Mouse (Mus musculus) kidney, adult 2 months (tissue): Measurements from ENCODE around the gene Neurod2. TPM values are rescaled to one million over a fixed set of nuclear protein-coding genes. Genes with fewer than 3 reads are reported as not detected.
A peak's percentile ranks its signal among the peaks of the same experiment; 100 is the strongest.

Experiments used
- DNase-seq: peaks from one replicate; pipeline ENCODE4 v3.0.0; 2021
- H3K27ac ChIP-seq: fragments of 200-500 bp; 2 replicates; pipeline ENCODE4 v1.5.1; 2012; ENCODE audit warnings: low read depth, low read length, control low read depth, inconsistent platforms; ENCODE audit not compliant: insufficient read depth
- H3K27me3 ChIP-seq: fragments of 200-500 bp; replicated peaks from 2 replicates; pipeline ENCODE4 v1.6.1; 2012; ENCODE audit warnings: mild to moderate bottlenecking, moderate library complexity, low read length, inconsistent platforms; ENCODE audit not compliant: control insufficient read depth, insufficient read depth
- H3K36me3 ChIP-seq: fragments of 200-500 bp; 2 replicates; pipeline ENCODE4 v1.6.1; 2012; ENCODE audit warnings: mild to moderate bottlenecking, moderate library complexity, low read length, inconsistent platforms; ENCODE audit not compliant: control insufficient read depth, insufficient read depth
- H3K4me1 ChIP-seq: fragments of 200-500 bp; 2 replicates; pipeline ENCODE4 v1.6.1; 2011; ENCODE audit warnings: low read length; ENCODE audit not compliant: control insufficient read depth, insufficient read depth
- H3K4me3 ChIP-seq: fragments of 200-500 bp; 2 replicates; pipeline ENCODE4 v1.5.1; 2011; ENCODE audit warnings: mild to moderate bottlenecking, low read depth, low read length, control low read depth; ENCODE audit not compliant: insufficient read depth
- CTCF ChIP-seq: fragments of 200-500 bp; conservative IDR thresholded peaks from 2 replicates; pipeline ENCODE4 v1.5.1; 2011; ENCODE audit warnings: low read depth, mild to moderate bottlenecking, control low read depth, low read length, moderate library complexity, mixed read lengths; ENCODE audit not compliant: insufficient read depth, insufficient read length
- POLR2A ChIP-seq: fragments of 200-500 bp; IDR thresholded peaks from one replicate; pipeline ENCODE4 v1.6.1; 2011; ENCODE audit warnings: low read depth, low read length, control low read depth
- WGBS: fragments of 180-500 bp; shearing (Covaris S2); methylation state at CpG from one replicate; pipeline ENCODE4 v1.1.7; 2018; 5-methylcytosine and 5-hydroxymethylcytosine counted together
- polyA plus RNA-seq: library from polyadenylated mRNA; depleted of rRNA; stranded (reverse); fragments of >200 nt; gene quantifications from 2 replicates; pipeline ENCODE4 v1.2.3, GENCODE M21; 2012

Gene Neurod2
- polyA plus RNA-seq, 1 experiment, result not detected

GRCm38 (mm10) chr11:98370588-98370987, 41.1 kb upstream of the Neurod2 start:
- H3K36me3 ChIP-seq, result no peaks in the 10 kb centered on the region; the same call in 1 of the 2 replicates
- TF ChIP-seq POLR2A (no peak), CTCF (no peak)
- no peak overlapping the region for H3K27ac ChIP-seq
- no peak overlapping the region for H3K4me3 ChIP-seq
- 93% methylated on average over 2 of the region's 2 CpGs for WGBS
- DNase-seq, result no peak
- H3K4me1 ChIP-seq, result peaks cover 4% of the 10 kb centered on the region
- H3K27me3 ChIP-seq, result no peaks in the 10 kb centered on the region

DNA sequence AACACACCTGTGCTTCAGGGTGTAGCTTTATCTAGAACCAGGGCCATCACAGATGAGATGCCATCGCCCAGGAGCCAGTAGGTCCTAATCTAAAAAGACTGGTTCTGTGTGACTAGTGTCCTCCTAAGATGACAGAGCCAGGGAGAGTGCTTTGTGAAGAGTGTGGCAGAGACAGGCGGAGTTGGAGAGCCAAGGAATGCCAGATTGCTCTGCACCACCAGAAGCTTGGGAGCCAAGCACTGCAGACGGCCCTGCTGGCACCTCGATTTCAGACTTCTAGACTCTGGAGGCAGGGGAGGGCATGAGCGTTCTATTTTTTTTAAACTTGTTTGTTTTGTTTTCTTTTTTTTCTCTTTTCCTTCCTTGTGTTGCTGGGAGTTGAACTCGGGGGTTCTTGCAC, 39.9 kb upstream of the Neurod2 start:
- WGBS, result 74% methylated on average over 6 of the region's 6 CpGs
- DNase-seq, result no peak
- no peaks in the 10 kb centered on the region for H3K36me3 ChIP-seq
- no peaks in the 10 kb centered on the region for H3K27me3 ChIP-seq
- H3K27ac ChIP-seq, result no peak overlapping the region
- H3K4me1 ChIP-seq, result peaks cover 4% of the 10 kb centered on the region
- H3K4me3 ChIP-seq, result no peak overlapping the region
- TF ChIP-seq POLR2A, result no peak
- no peak for TF ChIP-seq CTCF

- Histone ChIP-seq H3K36me3 (no peaks in the 10 kb centered on the region), H3K27ac (no peak overlapping the region), H3K27me3 (no peaks in the 10 kb centered on the region), H3K4me3 (no peak overlapping the region), H3K4me1 (peaks cover 4% of the 10 kb centered on the region)
- WGBS, result 64% methylated on average over 7 of the region's 7 CpGs
- TF ChIP-seq CTCF, result no peak
- TF ChIP-seq POLR2A, result no peak
- no peak for DNase-seq
Measured at GRCm38 (mm10) chr11:98367863-98368186, 38.4 kb upstream of the Neurod2 start.

- Histone ChIP-seq H3K27me3 (no peaks in the 10 kb centered on the region), H3K36me3 (no peaks in the 10 kb centered on the region), H3K4me3 (no peak overlapping the region), H3K4me1 (peaks cover 4% of the 10 kb centered on the region), H3K27ac (no peak overlapping the region)
- no peak for DNase-seq
- 53% methylated on average over 10 of the region's 10 CpGs for WGBS
- TF ChIP-seq POLR2A (no peak), CTCF (no peak)
Measured at GRCm38 (mm10) chr11:98367171-98367862, 37.9 kb upstream of the Neurod2 start.

- no peak for DNase-seq
- WGBS, result 78% methylated on average over 10 of the region's 10 CpGs
- H3K36me3 ChIP-seq, result no peaks in the 10 kb centered on the region
- no peak overlapping the region for H3K4me3 ChIP-seq
- TF ChIP-seq CTCF (no peak), POLR2A (no peak)
- no peak overlapping the region for H3K27ac ChIP-seq
- no peaks in the 10 kb centered on the region for H3K27me3 ChIP-seq
- H3K4me1 ChIP-seq, result peaks cover 4% of the 10 kb centered on the region
Measured at GRCm38 (mm10) chr11:98366290-98366689, 36.8 kb upstream of the Neurod2 start.

DNA sequence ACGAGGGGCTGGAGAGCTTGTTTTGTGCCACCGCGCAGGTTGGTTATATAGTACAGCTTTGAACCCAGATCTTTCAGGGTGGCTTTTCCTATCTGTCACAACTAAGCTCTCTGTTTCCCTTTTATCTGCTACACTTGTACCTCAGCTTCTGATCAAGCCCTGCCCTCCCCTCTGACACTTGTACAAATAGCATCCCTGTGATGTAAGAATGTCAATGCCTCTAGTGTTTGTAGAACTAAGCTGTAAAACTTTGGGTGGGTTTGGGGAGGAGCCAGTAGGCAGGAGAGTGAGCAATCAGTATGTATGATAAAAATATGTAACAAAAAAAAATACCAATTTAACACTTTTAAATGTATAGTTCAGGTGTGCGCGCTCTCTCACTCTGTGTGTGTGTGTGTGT, 35.0 kb upstream of the Neurod2 start:
- WGBS, result 89% methylated on average over 5 of the region's 5 CpGs
- Histone ChIP-seq H3K4me1 (peaks cover 4% of the 10 kb centered on the region), H3K27me3 (no peaks in the 10 kb centered on the region), H3K36me3 (no peaks in the 10 kb centered on the region), H3K4me3 (no peak overlapping the region), H3K27ac (no peak overlapping the region)
- TF ChIP-seq CTCF (no peak), POLR2A (no peak)
- DNase-seq, result no peak

GRCm38 (mm10) chr11:98363817-98364216, 34.4 kb upstream of the Neurod2 start:
- peak; percentile 38 for DNase-seq
- WGBS, result 61% methylated on average over 5 of the region's 5 CpGs

More at GRCm38 (mm10) chr11:98363817-98364216, 34.4 kb upstream of the Neurod2 start:
- Histone ChIP-seq H3K27ac (no peak overlapping the region), H3K36me3 (no peaks in the 10 kb centered on the region), H3K4me1 (peaks cover 4% of the 10 kb centered on the region), H3K27me3 (no peaks in the 10 kb centered on the region), H3K4me3 (no peak overlapping the region)
- TF ChIP-seq CTCF (no peak), POLR2A (no peak)
